Mouse (Mus musculus) spleen, postnatal 36 days (tissue): ENCODE results near the gene Hpgds.

Experiments
- DNase-seq, 2 experiments: peaks; one replicate each; pipeline ENCODE4 v3.0.0; 2022; ENCODE audit warnings: low spot score in 2 of 2, mixed read lengths in 1 of 2

The Hpgds gene

GRCm38 (mm10) chr6:65144621-65145205, at the start of gene Hpgds:
TSS of gene Hpgds (minus strand) at chr6:65144908.
- peak; percentile 70 for DNase-seq

DNA sequence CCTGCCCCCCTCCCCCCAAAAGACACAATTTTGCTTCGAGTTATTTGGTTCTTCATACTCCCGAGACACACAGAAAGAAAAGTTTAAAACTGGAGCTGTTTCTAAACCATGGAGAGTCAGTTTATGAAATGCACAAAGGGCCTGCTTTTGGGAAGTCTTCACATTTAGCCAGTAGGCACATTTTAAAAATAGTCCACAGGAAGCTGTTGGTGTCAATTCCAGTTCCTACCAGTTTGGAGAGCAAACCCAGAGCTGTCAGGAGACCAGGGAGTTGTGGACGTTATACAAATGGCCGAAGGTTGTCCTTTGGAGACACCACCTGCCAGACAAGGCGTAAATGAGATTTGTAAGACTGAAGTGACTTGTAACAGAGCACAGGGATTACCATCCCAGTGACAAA, 20.3 kb upstream of the Hpgds start:
- no peak for DNase-seq

DNA sequence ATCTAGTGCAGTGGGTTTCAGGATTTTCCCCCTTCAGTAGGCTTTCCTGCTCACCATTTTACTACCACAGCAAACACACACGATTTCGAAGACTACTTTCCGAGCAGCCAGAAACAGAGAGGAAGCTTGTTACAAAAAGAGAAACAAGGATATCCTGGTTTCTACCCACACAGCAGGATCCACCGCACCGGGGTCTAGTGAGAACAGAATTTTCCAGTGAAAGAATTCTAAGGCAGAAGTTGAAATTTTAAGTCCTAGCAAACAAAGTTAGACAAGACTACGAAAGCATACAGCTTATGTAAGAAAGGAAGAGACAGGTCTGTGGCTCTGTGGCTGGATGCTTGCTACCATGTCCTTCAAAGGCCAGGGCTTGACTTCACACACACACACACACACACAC, 19.4 kb upstream of the Hpgds start:
- DNase-seq: no peak

GRCm38 (mm10) chr6:65159381-65159942, 14.8 kb upstream of the Hpgds start:
- no peak for DNase-seq

GRCm38 (mm10) chr6:65157042-65157441, 12.3 kb upstream of the Hpgds start:
- DNase-seq: no peak

GRCm38 (mm10) chr6:65153570-65153969, 8.9 kb upstream of the Hpgds start:
- DNase-seq: no peak

GRCm38 (mm10) chr6:65150703-65151102, 6.0 kb upstream of the Hpgds start:
- no peak for DNase-seq

DNA sequence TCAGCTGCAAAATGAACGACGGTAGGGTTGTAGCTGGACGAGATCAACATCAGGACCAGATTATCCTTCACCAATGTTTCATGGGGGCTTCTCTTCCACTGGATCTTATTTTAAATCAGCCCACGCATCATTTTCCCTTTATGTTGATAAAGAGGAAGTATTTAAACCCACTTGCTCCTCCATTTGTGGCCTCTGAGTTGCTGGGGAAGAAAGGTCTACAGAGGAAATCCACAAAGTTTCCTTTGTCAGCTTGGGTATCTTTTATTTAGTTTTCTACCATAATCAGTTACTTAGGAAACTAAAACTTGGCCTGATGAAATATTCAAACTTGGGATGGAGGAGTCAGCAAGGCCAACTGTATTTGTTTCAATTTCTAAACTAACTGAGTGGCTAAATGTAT, 1.7 kb upstream of the Hpgds start:
- no peak for DNase-seq

GRCm38 (mm10) chr6:65142316-65142715, 2.4 kb downstream of the Hpgds start:
- no peak for DNase-seq

GRCm38 (mm10) chr6:65140750-65141243, 3.9 kb downstream of the Hpgds start:
- peak; percentile 6 to 17 for DNase-seq

DNA sequence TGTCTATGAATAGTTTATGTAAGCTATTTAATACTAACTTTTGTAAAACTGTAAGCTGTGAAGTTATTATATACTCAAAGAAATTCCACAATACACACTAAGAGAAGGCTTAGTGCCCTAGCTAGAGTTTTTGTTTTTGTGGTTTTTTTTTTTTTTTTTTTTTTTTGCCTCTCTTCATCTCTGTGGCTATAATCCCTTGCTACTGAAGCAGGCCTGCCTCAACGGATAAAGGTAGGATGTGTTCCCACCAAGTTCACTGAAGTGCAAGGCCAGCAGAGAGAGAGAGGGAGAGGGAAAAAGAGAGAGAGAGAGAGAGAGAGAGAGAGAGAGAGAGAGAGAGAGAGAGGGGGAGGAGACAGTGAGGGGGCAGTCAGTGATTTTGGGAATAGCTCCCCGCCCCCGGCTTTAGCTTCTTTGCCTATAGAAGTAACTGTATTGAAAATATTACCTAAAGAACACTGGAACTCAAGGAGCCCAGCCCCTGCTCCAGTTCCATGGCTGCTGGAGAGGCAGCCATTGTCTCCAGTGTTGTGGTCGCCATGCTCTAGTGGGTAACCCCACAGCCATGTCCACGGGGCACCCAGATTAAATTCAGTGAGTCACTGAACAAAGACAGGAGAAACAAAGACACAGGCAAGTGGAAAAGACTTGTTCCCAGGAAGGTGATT, 4.5 kb downstream of the Hpgds start:
- DNase-seq: no peak

- no peak for DNase-seq
These were observed 6.5 kb downstream of the Hpgds start for GRCm38 (mm10) chr6:65138243-65138642.

- DNase-seq: no peak
These were observed 6.9 kb downstream of the Hpgds start for GRCm38 (mm10) chr6:65137802-65138201.

DNA sequence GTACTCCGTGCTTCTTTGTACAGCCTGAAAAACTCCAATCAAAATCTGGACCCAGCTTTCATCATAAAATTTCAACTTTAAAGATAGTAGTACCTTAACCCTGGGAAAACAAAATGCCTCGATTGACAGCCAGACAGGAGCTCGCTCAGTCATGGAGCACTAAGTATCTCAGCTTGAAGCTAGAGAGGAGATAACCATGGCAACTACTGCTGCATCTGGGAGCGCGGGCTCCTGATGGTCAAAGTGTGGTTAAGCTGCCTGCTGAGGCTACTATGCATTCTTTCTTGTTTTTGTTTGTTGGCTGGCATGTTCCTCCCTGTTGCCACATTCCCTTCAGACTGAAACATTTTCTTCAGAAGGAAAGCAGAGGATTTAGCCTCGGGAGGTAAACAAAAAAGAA, 12.3 kb downstream of the Hpgds start:
- no peak for DNase-seq

DNA sequence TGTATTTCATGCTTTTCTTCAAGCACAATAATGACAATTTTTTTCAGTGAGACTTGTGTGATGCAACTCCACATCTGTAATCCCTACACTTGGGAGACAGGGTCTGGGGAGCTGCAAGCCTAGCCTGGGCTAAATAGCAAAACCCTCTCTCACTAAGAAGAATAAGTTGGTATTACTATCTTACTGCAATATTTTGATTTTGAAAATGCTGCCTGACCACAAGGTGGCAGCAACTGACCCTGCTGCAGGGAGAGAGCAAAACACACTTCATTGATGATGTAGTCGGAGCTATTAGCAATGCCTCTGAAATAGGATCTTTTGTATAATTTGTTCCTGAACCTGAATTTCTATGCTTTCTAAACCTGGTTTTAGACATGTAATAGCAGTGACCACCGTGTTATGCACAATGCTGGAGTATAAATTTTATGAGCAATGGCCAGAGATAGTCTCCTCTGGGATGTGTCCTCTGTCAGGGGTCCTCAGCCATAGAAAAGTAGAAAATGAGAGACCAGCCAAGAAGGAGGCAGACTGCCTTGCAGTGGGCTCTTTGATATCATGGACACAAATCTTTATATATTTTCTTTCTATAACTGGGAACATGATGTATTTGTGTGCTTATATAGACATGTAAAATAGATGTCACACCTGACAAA, 18.5 kb downstream of the Hpgds start:
- peak; percentile 25 to 27 for DNase-seq

- DNase-seq: no peak
These were observed 27.2 kb downstream of the Hpgds start for GRCm38 (mm10) chr6:65117540-65117939.

DNA sequence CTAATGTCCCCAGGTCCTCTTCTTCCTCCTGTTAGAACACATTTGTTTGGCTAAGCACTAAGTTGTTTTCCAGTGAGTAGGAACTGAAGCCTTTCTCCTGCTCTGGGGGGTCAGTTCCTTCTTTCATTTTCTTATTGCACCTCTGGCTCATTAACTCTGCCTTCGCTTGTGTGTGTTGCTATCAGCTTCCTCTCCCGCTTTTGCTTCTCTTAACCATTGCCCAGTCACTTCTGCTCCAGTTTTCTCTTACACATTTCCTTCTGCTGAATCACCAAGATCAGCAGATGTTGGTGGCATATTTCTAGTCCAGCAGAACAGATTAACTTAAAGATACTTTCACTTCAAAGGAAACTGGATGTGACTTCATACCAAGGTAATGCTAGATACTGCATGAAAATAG, 29.8 kb downstream of the Hpgds start:
- DNase-seq: peak in 1 of 2 experiments; percentile 6

DNA sequence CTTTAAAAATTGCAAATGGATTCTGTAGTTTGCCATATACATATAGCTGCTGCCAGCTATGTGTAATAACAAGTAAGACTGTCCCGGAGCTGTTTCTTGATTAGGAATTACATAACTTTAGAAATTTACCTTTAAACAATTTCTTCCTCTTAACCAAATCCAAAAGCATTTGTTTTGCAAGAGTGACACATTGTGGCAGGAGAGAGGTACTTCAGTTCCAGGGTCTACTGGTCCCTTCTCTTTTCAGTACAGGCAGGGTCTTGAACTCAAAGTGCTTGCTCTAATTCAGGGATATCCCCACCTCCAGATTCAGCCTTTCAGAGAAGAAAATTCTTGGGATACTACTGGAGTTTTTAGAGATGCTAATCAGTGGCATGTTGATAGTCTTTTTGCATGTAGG, 65.6 kb downstream of the Hpgds start:
- no peak for DNase-seq

DNA sequence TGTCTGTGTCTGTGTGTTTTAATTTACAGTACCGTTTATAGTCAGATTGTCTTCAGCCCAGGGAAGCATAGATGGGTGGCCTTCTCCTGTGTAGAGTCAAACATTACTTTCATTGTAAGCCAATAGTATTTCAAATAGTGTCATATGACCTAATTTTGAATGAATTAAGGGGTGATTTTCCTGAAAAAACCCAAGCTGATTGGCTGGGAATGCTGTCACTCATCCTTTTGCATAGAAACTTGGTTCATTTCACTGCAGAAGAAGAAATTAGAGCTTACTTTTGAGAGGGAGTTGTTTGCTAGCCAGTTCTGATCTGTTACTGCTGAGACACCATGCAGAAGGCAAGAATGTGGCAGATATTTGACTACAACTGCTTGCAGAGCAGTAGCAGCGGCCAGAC, 69.5 kb downstream of the Hpgds start:
- no peak for DNase-seq
